Mouse (Mus musculus) midbrain, embryonic 11.5 days (tissue): ENCODE data around the gene A530064D06Rik. TPM values are rescaled to one million over a fixed set of nuclear protein-coding genes. Genes with fewer than 3 reads are reported as not detected.

Experiments
- ATAC-seq: fragments of 200-750 bp; cut with Nextera tagmentation; 2 replicates; pipeline ENCODE4 v1.8.0; 2017; ENCODE audit warnings: moderate TSS enrichment, moderate library complexity; ENCODE audit not compliant: low FRiP score
- DNase-seq: peaks from one replicate; pipeline ENCODE4 v3.0.0; 2015; ENCODE audit warnings: low spot score; ENCODE audit errors: missing footprints
- H3K27ac ChIP-seq: fragments of 300-500 bp; sonication (generic); 2 replicates; pipeline ENCODE4 v1.5.1; 2014; ENCODE audit warnings: low read depth, low read length
- H3K27me3 ChIP-seq: fragments of 300-500 bp; sonication (generic); 2 replicates; pipeline ENCODE4 v1.6.1; 2014; ENCODE audit warnings: mild to moderate bottlenecking, low read length, moderate library complexity, mixed read lengths; ENCODE audit not compliant: control insufficient read depth, insufficient read depth
- H3K36me3 ChIP-seq: fragments of 300-500 bp; sonication (generic); 2 replicates; pipeline ENCODE4 v1.6.1; 2014; ENCODE audit warnings: mild to moderate bottlenecking, low read length, moderate library complexity, mixed read lengths; ENCODE audit not compliant: control insufficient read depth, insufficient read depth
- H3K4me1 ChIP-seq: fragments of 300-500 bp; sonication (generic); 2 replicates; pipeline ENCODE4 v1.6.1; 2014; ENCODE audit warnings: low read length; ENCODE audit not compliant: control insufficient read depth, insufficient read depth
- H3K4me2 ChIP-seq: fragments of 300-500 bp; sonication (generic); 2 replicates; pipeline ENCODE4 v1.6.1; 2014; ENCODE audit warnings: mild to moderate bottlenecking, moderate library complexity
- H3K4me3 ChIP-seq: fragments of 300-500 bp; sonication (generic); 2 replicates; pipeline ENCODE4 v1.5.1; 2014; ENCODE audit warnings: low read depth, low read length
- H3K9ac ChIP-seq: fragments of 300-500 bp; sonication (generic); 2 replicates; pipeline ENCODE4 v1.6.1; 2014; ENCODE audit warnings: low read length
- H3K9me3 ChIP-seq: fragments of 300-500 bp; sonication (generic); 2 replicates; pipeline ENCODE4 v1.6.1; 2016; ENCODE audit warnings: low read length; ENCODE audit not compliant: control insufficient read depth
- WGBS: fragments of 180-500 bp; shearing (Covaris S2); extraction: QIAGEN DNeasy Blood & Tissue Kit; methylation state at CpG from one replicate; pipeline ENCODE4 v1.1.7; 2014; 5-methylcytosine and 5-hydroxymethylcytosine counted together
- polyA plus RNA-seq: library from polyadenylated mRNA; unstranded; fragments of >200 nt; fragmentation: Nextera tagmentation; extraction: Ambion mirVana; gene quantifications from 2 replicates; pipeline ENCODE4 v1.2.1, GENCODE M21; 2014

A530064D06Rik gene
- polyA plus RNA-seq, 1 experiment from 2014 or later = not detected

DNA sequence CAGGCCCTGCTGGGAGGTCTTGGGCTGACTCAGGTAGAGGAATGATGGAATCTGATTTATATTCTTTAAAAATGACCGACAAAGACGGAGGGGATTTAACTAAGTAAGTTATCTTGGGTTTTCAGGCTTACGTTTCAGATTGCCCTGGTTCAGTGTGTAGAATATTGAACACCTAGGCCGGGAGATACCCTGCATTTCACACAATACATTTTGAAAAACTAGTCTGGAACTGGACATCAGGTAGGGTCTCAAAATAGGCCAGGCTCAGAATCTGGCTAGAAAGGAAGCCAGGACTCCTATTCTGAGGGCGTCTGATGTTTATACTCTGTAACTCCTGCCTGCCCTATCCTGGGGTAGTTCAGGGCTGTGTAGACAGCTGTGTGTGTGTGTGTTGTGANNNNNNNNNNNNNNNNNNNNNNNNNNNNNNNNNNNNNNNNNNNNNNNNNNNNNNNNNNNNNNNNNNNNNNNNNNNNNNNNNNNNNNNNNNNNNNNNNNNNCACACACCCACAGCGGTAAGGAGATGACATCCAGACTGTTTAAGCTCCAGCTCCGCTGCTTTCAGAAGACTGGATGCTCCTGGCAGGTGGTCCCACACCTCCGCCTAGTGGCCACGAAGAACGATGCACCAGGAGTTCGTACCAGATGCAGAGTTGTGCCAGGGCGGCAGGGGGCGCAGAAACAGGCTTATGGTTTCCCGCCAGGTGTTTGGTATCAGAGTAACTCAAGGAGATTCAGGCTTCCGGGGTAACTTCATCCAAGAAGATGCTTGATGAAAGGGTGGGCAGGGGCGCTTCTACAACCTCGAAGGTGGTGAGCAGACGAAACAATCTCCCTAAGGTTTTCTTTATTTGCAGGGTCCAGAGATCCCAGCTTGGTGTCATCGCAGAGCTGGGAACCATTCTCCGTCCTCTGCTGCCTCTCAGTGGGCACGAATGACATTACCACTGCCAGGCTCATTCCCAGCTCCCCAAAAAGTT is 66.3 kb downstream of the A530064D06Rik start:
- Histone ChIP-seq H3K27me3 (peaks cover 36% of the 10 kb centered on the region), H3K4me1 (peaks cover 25% of the 10 kb centered on the region), H3K4me2 (peak overlapping the region; percentile 32; the same call in 1 of the 2 replicates), H3K9ac (no peak overlapping the region), H3K27ac (no peak overlapping the region), H3K9me3 (no peaks in the 10 kb centered on the region), H3K4me3 (no peak overlapping the region), H3K36me3 (no peaks in the 10 kb centered on the region)
- ATAC-seq (peak; percentile 64), DNase-seq (peak; percentile 99)
- WGBS = 12% methylated on average over 21 of the region's 21 CpGs

DNA sequence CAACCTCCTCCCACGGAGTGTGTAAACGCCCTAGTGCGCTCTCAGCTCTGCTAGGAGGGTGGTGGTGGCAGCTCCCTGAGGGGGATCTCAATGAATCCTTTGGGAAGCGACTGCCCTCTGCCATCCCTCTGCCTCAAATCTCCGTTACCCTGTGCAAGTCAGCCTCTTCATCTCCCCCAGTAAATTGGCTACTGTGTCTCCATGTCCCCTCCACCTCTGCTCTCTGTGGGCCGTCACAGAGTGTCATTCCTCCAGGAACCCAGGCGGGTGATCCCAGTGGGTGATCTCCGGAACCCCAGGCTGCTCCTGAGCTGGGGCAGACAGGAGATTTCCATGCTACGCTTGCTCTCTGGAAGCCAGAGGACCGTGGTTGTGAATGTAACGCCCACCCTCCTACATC is 67.8 kb downstream of the A530064D06Rik start:
- Histone ChIP-seq H3K4me3 (no peak overlapping the region), H3K27ac (no peak overlapping the region), H3K27me3 (peaks cover 50% of the 10 kb centered on the region), H3K4me2 (0 out of 2 replicates have a peak overlapping the region, but pooled peaks have one; percentile 55), H3K36me3 (no peaks in the 10 kb centered on the region), H3K9ac (no peak overlapping the region), H3K9me3 (no peaks in the 10 kb centered on the region), H3K4me1 (peaks cover 31% of the 10 kb centered on the region)
- ATAC-seq (no peak), DNase-seq (peak; percentile 90)
- 7% methylated on average over 11 of the region's 11 CpGs for WGBS

Other genes with a start within 250 kb of the A530064D06Rik start
- gene Foxp4, start 242.6 kb downstream of the A530064D06Rik start, polyA plus RNA-seq = 24.6 and 27.5 TPM in 2 replicates
- gene 1700122O11Rik, start 129.0 kb downstream of the A530064D06Rik start, polyA plus RNA-seq = not detected in 2 replicates
- not detected in 2 replicates for gene 1700067P10Rik, start 78.0 kb downstream of the A530064D06Rik start, polyA plus RNA-seq
- not detected in 2 replicates for gene 9830107B12Rik, start 21.0 kb downstream of the A530064D06Rik start, polyA plus RNA-seq
- 0.12 TPM in 1 of 2 replicates, not detected in the other for gene Trem1, start 65.5 kb upstream of the A530064D06Rik start, polyA plus RNA-seq
- not detected in 2 replicates for gene Trem3, start 80.5 kb upstream of the A530064D06Rik start, polyA plus RNA-seq
- 0.18 and 0.33 TPM in 2 replicates for gene Treml4, start 97.0 kb upstream of the A530064D06Rik start, polyA plus RNA-seq
- gene Treml2, start 132.2 kb upstream of the A530064D06Rik start, polyA plus RNA-seq = 0.23 and 0.37 TPM in 2 replicates
- 0.03 TPM in 1 of 2 replicates, not detected in the other for gene B430306N03Rik, start 148.9 kb upstream of the A530064D06Rik start, polyA plus RNA-seq
- gene Trem2, start 179.1 kb upstream of the A530064D06Rik start, polyA plus RNA-seq = 2.7 and 2.9 TPM in 2 replicates
- 2.0 and 2.9 TPM in 2 replicates for gene Treml1, start 192.6 kb upstream of the A530064D06Rik start, polyA plus RNA-seq
- gene Nfya, start 242.6 kb upstream of the A530064D06Rik start, polyA plus RNA-seq = 18.4 and 19.4 TPM in 2 replicates
- 95.9 and 101 TPM in 2 replicates for gene Oard1, start 242.7 kb upstream of the A530064D06Rik start, polyA plus RNA-seq